Mouse (Mus musculus) liver, embryonic 14.5 days (tissue): ENCODE data around the gene S100a8.

Experiments used
- CTCF ChIP-seq: IDR thresholded peaks from 2 replicates; pipeline ENCODE4 v1.5.1; 2016; ENCODE audit warnings: antibody characterized with exemption, low read depth, control low read depth
- EP300 ChIP-seq: IDR thresholded peaks from 2 replicates; pipeline ENCODE4 v1.6.1; 2016; ENCODE audit warnings: antibody characterized with exemption, low read depth

DNA sequence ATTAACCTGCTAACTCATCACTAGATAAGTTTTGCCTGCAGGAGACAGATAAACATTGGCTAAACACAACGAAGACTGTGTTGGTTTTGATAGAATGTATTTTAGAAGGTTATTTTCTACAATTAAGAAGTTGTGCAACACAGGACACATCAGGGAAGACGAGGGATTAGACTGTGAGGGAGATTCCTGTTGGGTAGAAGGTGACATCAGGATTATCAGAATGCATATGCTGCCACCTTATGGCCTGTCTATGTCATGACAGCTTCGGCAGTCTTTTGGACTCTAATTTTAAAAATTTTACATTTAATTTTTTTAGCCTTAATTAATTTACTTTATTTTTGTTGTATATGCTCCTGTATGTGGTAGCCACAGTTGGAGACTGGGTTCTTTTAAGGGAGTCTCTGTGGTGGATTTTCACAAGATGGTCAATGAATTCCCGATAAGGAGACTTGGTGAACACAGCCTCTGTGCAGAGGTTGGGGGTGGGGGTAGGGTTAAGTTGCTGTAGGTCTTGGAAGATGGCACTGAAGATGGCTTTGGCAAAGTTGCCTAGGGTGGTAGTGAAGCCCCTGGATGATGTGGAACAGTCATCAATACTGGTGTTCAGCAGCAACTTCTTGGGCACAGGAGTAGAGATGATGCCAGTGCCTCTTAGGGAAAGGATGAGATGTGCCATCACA lies 39.9 kb downstream of the S100a8 start:
- TF ChIP-seq EP300 (no peak), CTCF (peak; percentile 51)
